ENCODE assay signal across 11 mouse cellular contexts in genomic region chr8:77440324-77440880, GRCm38 (mm10).
DNase-seq lines count a peak whose midpoint lies in the region; ATAC-seq and TF ChIP-seq lines count a peak whose summit lies in the region.
"Had no signal": no experiment of that assay in that cellular context is flagged by ENCODE, and none has a peak within 500 bp of the region (broad histone marks: within the 10 kb centered on the region; RNA-seq: fewer than 3 reads in every experiment).

No protein-coding gene starts in this region.

- no peaks in the 10 kb centered on the region for H3K36me3 ChIP-seq in spleen, adult 2 months (ENCODE audit: control insufficient read depth, insufficient read depth, low read length)
- H3K36me3 ChIP-seq in stomach, postnatal 0 days (ENCODE audit: control insufficient read depth, insufficient read depth, low read length): no peaks in the 10 kb centered on the region
- H3K36me3 ChIP-seq: forebrain, embryonic 15.5 days; liver, embryonic 15.5 days had no signal

- no peak for TF ChIP-seq EP300 in stomach, postnatal 0 days (optimal IDR thresholded peaks at IDR 0.05)

- WGBS in spleen, adult 2 months: 91% methylated on average over 6 of the region's 6 CpGs
- WGBS in stomach, postnatal 0 days: 66% methylated on average over 6 of the region's 6 CpGs

- no peak overlapping the region for H3K4me3 ChIP-seq in spleen, adult 2 months (ENCODE audit: extremely low read depth, insufficient read depth, insufficient read length)
- no peak overlapping the region for H3K4me3 ChIP-seq in stomach, postnatal 0 days (ENCODE audit: low read depth, low read length)
- H3K4me3 ChIP-seq: forebrain, embryonic 15.5 days; liver, embryonic 15.5 days had no signal

- TF ChIP-seq CTCF in spleen, adult 2 months (IDR thresholded peaks at IDR 0.05; ENCODE audit: extremely low read depth, insufficient read depth, insufficient read length, insufficient replicate concordance): peak; percentile 5; the same call in 1 of the 2 replicates
- peak; percentile 65 for TF ChIP-seq CTCF in stomach, postnatal 0 days (IDR thresholded peaks at IDR 0.05; ENCODE audit: low read depth)

- H3K9ac ChIP-seq in stomach, postnatal 0 days (ENCODE audit: low read length): no peak overlapping the region
- H3K9ac ChIP-seq: forebrain, embryonic 15.5 days; liver, embryonic 15.5 days had no signal

- ATAC-seq in stomach, postnatal 0 days (ENCODE audit: low FRiP score, low TSS enrichment): no peak
- ATAC-seq in erythroblast, adult 5-6 weeks (replicated peaks; ENCODE audit: low FRiP score, poor library complexity, severe bottlenecking): no peak
- ATAC-seq: forebrain, embryonic 15.5 days had no signal

- no peaks in the 10 kb centered on the region; the same call in 1 of the 2 replicates for H3K4me1 ChIP-seq in spleen, adult 2 months (ENCODE audit: control insufficient read depth, insufficient read depth, insufficient read length)
- H3K4me1 ChIP-seq in stomach, postnatal 0 days (replicated peaks; ENCODE audit: control insufficient read depth, insufficient read depth): peaks cover 5% of the 10 kb centered on the region; the same call in 1 of the 2 replicates
- H3K4me1 ChIP-seq: forebrain, embryonic 15.5 days had no signal

- H3K4me2 ChIP-seq in stomach, postnatal 0 days (replicated peaks; ENCODE audit: low read depth): no peak overlapping the region
- H3K4me2 ChIP-seq: forebrain, embryonic 15.5 days; liver, embryonic 15.5 days had no signal

- H3K9me3 ChIP-seq in stomach, postnatal 0 days (ENCODE audit: control insufficient read depth, low read length): no peaks in the 10 kb centered on the region
- H3K9me3 ChIP-seq: forebrain, embryonic 15.5 days; liver, embryonic 15.5 days had no signal

- no peaks in the 10 kb centered on the region for H3K27me3 ChIP-seq in spleen, adult 2 months (ENCODE audit: control insufficient read depth, insufficient read depth, low read length)
- H3K27me3 ChIP-seq in stomach, postnatal 0 days (ENCODE audit: control insufficient read depth, insufficient read depth, low read length): no peaks in the 10 kb centered on the region
- H3K27me3 ChIP-seq: forebrain, embryonic 15.5 days; liver, embryonic 15.5 days had no signal

- no peak overlapping the region for H3K27ac ChIP-seq in spleen, adult 2 months (ENCODE audit: insufficient read depth, low read length)
- H3K27ac ChIP-seq in stomach, postnatal 0 days (replicated peaks): no peak overlapping the region
- H3K27ac ChIP-seq: forebrain, embryonic 15.5 days; liver, embryonic 15.5 days had no signal

- peak; percentile 23 for DNase-seq in adrenal gland, adult 2 months
- DNase-seq in adrenal gland, adult 18-20 months (ENCODE audit: low spot score in 2 of 2): no peak
- peak; percentile 53 for DNase-seq in kidney, adult 9 months
- DNase-seq in kidney, postnatal 14 days: no peak
- no peak for DNase-seq in spleen, adult 2 months (ENCODE audit: low read depth in 1 of 2, low spot score in 2 of 2)
- no peak for DNase-seq in spleen, adult 12 weeks (ENCODE audit: low spot score)
- DNase-seq in stomach, postnatal 0 days (ENCODE audit: low spot score): no peak
- DNase-seq: adrenal gland, postnatal 36 days had no signal

- no peak for TF ChIP-seq POLR2A in spleen, adult 2 months (IDR thresholded peaks at IDR 0.05; ENCODE audit: low read depth, low read length)

Comparison
In these comparisons a context has a peak if more than half of its experiments do, and no peak if none do; other contexts are left out.
1. DNase-seq: peak in adrenal gland, adult 2 months (single experiment) and kidney, adult 9 months (single experiment); none in adrenal gland, adult 18-20 months (0 of 2), kidney, postnatal 14 days (single experiment), spleen, adult 2 months (0 of 2), spleen, adult 12 weeks (single experiment) and stomach, postnatal 0 days (single experiment).